25 mouse cellular contexts compared by ENCODE assay signal in genomic region chr9:83975811-83976210, GRCm38 (mm10).
"Had no signal": no experiment of that assay in that cellular context is flagged by ENCODE, and none has a peak within 500 bp of the region (broad histone marks: within the 10 kb centered on the region; RNA-seq: fewer than 3 reads in every experiment).

No protein-coding gene starts in this region.

- H3K4me2 ChIP-seq: heart, embryonic 12.5 days; hindbrain, embryonic 12.5 days; hindbrain, embryonic 14.5 days; intestine, embryonic 15.5 days; limb, embryonic 12.5 days; liver, embryonic 11.5 days; liver, embryonic 13.5 days had no signal

- H3K36me3 ChIP-seq: heart, embryonic 12.5 days; hindbrain, embryonic 12.5 days; intestine, embryonic 15.5 days; limb, embryonic 12.5 days; liver, embryonic 13.5 days had no signal

- H3K9ac ChIP-seq: heart, embryonic 12.5 days; hindbrain, embryonic 12.5 days; hindbrain, embryonic 14.5 days; intestine, embryonic 15.5 days; limb, embryonic 12.5 days; liver, embryonic 13.5 days had no signal

- H3K9me3 ChIP-seq: hindbrain, embryonic 10.5 days; hindbrain, embryonic 12.5 days; intestine, embryonic 15.5 days; limb, embryonic 10.5 days; limb, embryonic 12.5 days; liver, embryonic 13.5 days had no signal

- H3K27me3 ChIP-seq: heart, embryonic 12.5 days; hindbrain, embryonic 12.5 days; intestine, embryonic 15.5 days; limb, embryonic 12.5 days; liver, embryonic 13.5 days had no signal

- H3K4me1 ChIP-seq: heart, embryonic 12.5 days; hindbrain, embryonic 10.5 days; hindbrain, embryonic 12.5 days; intestine, embryonic 15.5 days; limb, embryonic 10.5 days; limb, embryonic 12.5 days had no signal

- DNase-seq: gastrocnemius, adult 2 months; gastrocnemius, postnatal 10 days; gastrocnemius, postnatal 25 days; heart, postnatal 10 days; heart, postnatal 4 days; kidney, adult 18-20 months; kidney, adult 8-10 months; kidney, postnatal 10 days; kidney, postnatal 25 days; kidney, postnatal 4 days; liver; liver, embryonic 13.5 days had no signal

- H3K4me3 ChIP-seq: gastrocnemius, adult 2 months; heart, embryonic 12.5 days; hindbrain, embryonic 10.5 days; hindbrain, embryonic 12.5 days; intestine, embryonic 15.5 days; layer of hippocampus, adult 2 months; left cerebral cortex, adult 2 months; limb, embryonic 10.5 days; limb, embryonic 12.5 days; liver, embryonic 13.5 days had no signal

- H3K27ac ChIP-seq: gastrocnemius, adult 2 months; hindbrain, embryonic 10.5 days; hindbrain, embryonic 12.5 days; hindbrain, embryonic 14.5 days; intestine, embryonic 15.5 days; layer of hippocampus, adult 2 months; left cerebral cortex, adult 2 months; limb, embryonic 10.5 days; limb, embryonic 12.5 days; liver, embryonic 13.5 days had no signal

- ATAC-seq: hindbrain, embryonic 16.5 days; inflammation-experienced regulatory T-cells, adult 6 months; intestine, embryonic 15.5 days; intestine, postnatal 0 days had no signal
